ENCODE assay signal across 8 mouse cellular contexts in the genomic region with DNA sequence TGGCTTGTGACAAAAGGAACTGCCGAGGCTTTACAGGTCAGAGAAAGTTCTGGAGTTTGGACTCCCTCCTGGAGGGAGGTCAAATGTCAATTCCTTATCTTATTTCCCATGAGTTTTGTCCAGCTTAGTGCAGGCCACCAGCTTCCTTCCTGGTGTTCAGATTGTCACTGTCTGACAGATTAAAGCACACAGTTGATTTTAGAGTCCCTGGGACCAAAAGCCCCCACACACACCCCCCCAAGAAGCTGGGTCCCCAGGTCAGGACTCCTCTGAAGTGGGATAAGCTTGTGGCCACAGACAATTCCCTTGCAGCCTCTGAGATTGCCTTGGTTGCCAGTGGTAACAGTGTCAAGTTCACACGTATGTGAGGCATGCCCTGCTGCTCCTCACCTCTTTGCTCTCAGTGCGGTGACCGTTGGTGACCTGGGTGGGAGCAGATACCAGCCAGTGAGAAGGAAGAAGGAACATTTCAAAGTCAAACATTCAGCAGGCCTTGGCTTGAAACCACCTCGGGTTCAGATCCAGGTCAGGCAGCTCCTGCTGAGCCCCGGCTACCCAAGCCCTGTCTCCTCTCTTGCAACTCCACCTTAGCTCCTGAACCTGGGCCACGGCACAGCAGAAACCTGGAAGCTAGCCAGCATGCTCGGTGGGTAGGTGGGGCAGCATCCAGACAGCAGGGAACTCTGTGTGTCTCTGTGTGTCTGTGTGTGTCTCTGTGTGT.
DNase-seq lines count a peak whose midpoint lies in the region; ATAC-seq and TF ChIP-seq lines count a peak whose summit lies in the region.

No protein-coding gene starts in this region.

- ATAC-seq in hindbrain, embryonic 14.5 days (ENCODE audit: low FRiP score), result no peak
- no peak for ATAC-seq in forebrain, embryonic 16.5 days

- no peaks in the 10 kb centered on the region for H3K36me3 ChIP-seq in hindbrain, embryonic 14.5 days (replicated peaks; ENCODE audit: control insufficient read depth, insufficient read depth)
- H3K36me3 ChIP-seq in forebrain, embryonic 16.5 days (ENCODE audit: control insufficient read depth, insufficient read depth), result no peaks in the 10 kb centered on the region

- DNase-seq in adrenal gland, adult (ENCODE audit: inconsistent age in 2 of 2, low spot score in 1 of 2), result peak; percentile 71 to 75
- no peak for DNase-seq in adrenal gland, postnatal 4 days (ENCODE audit: low spot score in 2 of 2)
- DNase-seq in adrenal gland, postnatal 25 days, result peak; percentile 36
- peak; percentile 11 for DNase-seq in heart, postnatal 10 days
- peak; percentile 41 for DNase-seq in lung, adult 2 months
- no peak for DNase-seq in spleen, postnatal 4 days (ENCODE audit: low spot score in 2 of 2)
- no peak for DNase-seq in hindbrain, embryonic 14.5 days (ENCODE audit: low spot score)

- no peak overlapping the region for H3K4me3 ChIP-seq in lung, adult 2 months (replicated peaks; ENCODE audit: extremely low read depth, low read depth, low read length)
- no peak overlapping the region for H3K4me3 ChIP-seq in hindbrain, embryonic 14.5 days (replicated peaks; ENCODE audit: low read length)
- H3K4me3 ChIP-seq in forebrain, embryonic 16.5 days (replicated peaks; ENCODE audit: low read length), result no peak overlapping the region

- TF ChIP-seq CTCF in lung, adult 2 months (IDR thresholded peaks at IDR 0.05; ENCODE audit: insufficient read depth, low read length), result no peak

- TF ChIP-seq POLR2A in lung, adult 2 months (IDR thresholded peaks at IDR 0.05; ENCODE audit: borderline replicate concordance, extremely low read depth, low read depth, low read length), result no peak

- no peak overlapping the region for H3K27ac ChIP-seq in hindbrain, embryonic 14.5 days
- no peak overlapping the region for H3K27ac ChIP-seq in forebrain, embryonic 16.5 days (ENCODE audit: low read length)

- WGBS in lung, adult 2 months, result 12% methylated on average over 8 of the region's 8 CpGs
- 31% methylated on average over 8 of the region's 8 CpGs for WGBS in hindbrain, embryonic 14.5 days
- 60% methylated on average over 8 of the region's 8 CpGs for WGBS in forebrain, embryonic 16.5 days

- H3K27me3 ChIP-seq in hindbrain, embryonic 14.5 days (ENCODE audit: control insufficient read depth, insufficient read depth, low read length), result no peaks in the 10 kb centered on the region
- no peaks in the 10 kb centered on the region for H3K27me3 ChIP-seq in forebrain, embryonic 16.5 days (replicated peaks; ENCODE audit: control insufficient read depth, insufficient read depth, low read length)

- H3K4me1 ChIP-seq in lung, adult 2 months (ENCODE audit: control insufficient read depth, insufficient read depth, low read length), result peaks cover 10% of the 10 kb centered on the region; the same call in 1 of the 2 replicates
- no peaks in the 10 kb centered on the region for H3K4me1 ChIP-seq in hindbrain, embryonic 14.5 days (replicated peaks; ENCODE audit: control insufficient read depth, insufficient read depth, low read length)
- H3K4me1 ChIP-seq in forebrain, embryonic 16.5 days (replicated peaks; ENCODE audit: control insufficient read depth, insufficient read depth, low read length), result no peaks in the 10 kb centered on the region

- no peaks in the 10 kb centered on the region for H3K9me3 ChIP-seq in hindbrain, embryonic 14.5 days (ENCODE audit: control insufficient read depth, low read length)
- no peaks in the 10 kb centered on the region for H3K9me3 ChIP-seq in forebrain, embryonic 16.5 days (ENCODE audit: control insufficient read depth, low read length)

- intact Hi-C loops in heart, postnatal 10 days (cut with DNase I), result loop anchor here (5.0 kb wide), 1 partner anchor 60 kb away; no protein-coding TSS in a partner anchor

- no peak overlapping the region for H3K9ac ChIP-seq in hindbrain, embryonic 14.5 days
- H3K9ac ChIP-seq in forebrain, embryonic 16.5 days (replicated peaks; ENCODE audit: low read depth, low read length), result no peak overlapping the region

- H3K4me2 ChIP-seq in hindbrain, embryonic 14.5 days (replicated peaks), result no peak overlapping the region
- no peak overlapping the region for H3K4me2 ChIP-seq in forebrain, embryonic 16.5 days (ENCODE audit: low read length)

Comparison
In these comparisons a context has a peak if more than half of its experiments do, and no peak if none do; other contexts are left out.
1. DNase-seq: peak in adrenal gland, adult (2 of 2), adrenal gland, postnatal 25 days (single experiment), heart, postnatal 10 days (2 of 2) and lung, adult 2 months (single experiment); none in adrenal gland, postnatal 4 days (0 of 2), spleen, postnatal 4 days (0 of 2) and hindbrain, embryonic 14.5 days (single experiment).